Mouse (Mus musculus) midbrain, embryonic 14.5 days (tissue): ENCODE measurements at regions not wholly inside any gene's neighbourhood (a gene's known extent, or its start where the extent isn't known, plus 50 kb on each side); places are given as distances from the start of the nearest gene placed in this dataset.

Source experiments
- ATAC-seq: fragments of 200-750 bp; cut with Nextera tagmentation; 2 replicates; pipeline ENCODE4 v1.8.0; 2017; ENCODE audit warnings: moderate number of reproducible peaks, moderate library complexity; ENCODE audit not compliant: low FRiP score, low TSS enrichment
- DNase-seq: peaks from one replicate; pipeline ENCODE4 v3.0.0-alpha.2; 2015
- H3K27ac ChIP-seq: fragments of 300-500 bp; sonication (generic); replicated peaks from 2 replicates; pipeline ENCODE4 v1.5.1; 2014; ENCODE audit warnings: mild to moderate bottlenecking, low read depth, low read length, moderate library complexity
- H3K27me3 ChIP-seq: fragments of 300-500 bp; sonication (generic); 2 replicates; pipeline ENCODE4 v1.6.1; 2014; ENCODE audit warnings: low read length, control low read depth, mixed read lengths; ENCODE audit not compliant: control insufficient read depth, insufficient read depth
- H3K36me3 ChIP-seq: fragments of 300-500 bp; sonication (generic); 2 replicates; pipeline ENCODE4 v1.6.1; 2014; ENCODE audit warnings: low read length, control low read depth; ENCODE audit not compliant: control insufficient read depth, insufficient read depth
- H3K4me1 ChIP-seq: fragments of 300-500 bp; sonication (generic); 2 replicates; pipeline ENCODE4 v1.6.1; 2014; ENCODE audit warnings: mild to moderate bottlenecking, antibody characterized with exemption, low read length, control low read depth; ENCODE audit not compliant: control insufficient read depth, insufficient read depth
- H3K4me2 ChIP-seq: fragments of 300-500 bp; sonication (generic); 2 replicates; pipeline ENCODE4 v1.6.1; 2014; ENCODE audit warnings: mild to moderate bottlenecking, low read length, moderate library complexity
- H3K4me3 ChIP-seq: fragments of 300-500 bp; sonication (generic); replicated peaks from 2 replicates; pipeline ENCODE4 v1.5.1; 2014; ENCODE audit warnings: low read depth, low read length
- H3K9ac ChIP-seq: fragments of 300-500 bp; sonication (generic); replicated peaks from 2 replicates; pipeline ENCODE4 v1.6.1; 2014; ENCODE audit warnings: mild to moderate bottlenecking, low read length, moderate library complexity
- H3K9me3 ChIP-seq: fragments of 300-500 bp; sonication (generic); 2 replicates; pipeline ENCODE4 v1.6.1; 2016; ENCODE audit warnings: low read length, control low read depth, mixed read lengths; ENCODE audit not compliant: control insufficient read depth
- WGBS: fragments of 180-500 bp; shearing (Covaris S2); extraction: QIAGEN DNeasy Blood & Tissue Kit; methylation state at CpG from one replicate; pipeline ENCODE4 v1.1.7; 2014; 5-methylcytosine and 5-hydroxymethylcytosine counted together

- no peak overlapping the region for H3K4me2 ChIP-seq
- no peak for ATAC-seq
- no peak overlapping the region for H3K4me3 ChIP-seq
- H3K27ac ChIP-seq, result no peak overlapping the region
- no peaks in the 10 kb centered on the region for H3K9me3 ChIP-seq
- H3K9ac ChIP-seq, result no peak overlapping the region
- 56% methylated on average over 15 of the region's 15 CpGs for WGBS
- peak; percentile 51 for DNase-seq
- peaks cover 4% of the 10 kb centered on the region for H3K4me1 ChIP-seq
- H3K36me3 ChIP-seq, result no peaks in the 10 kb centered on the region
- no peaks in the 10 kb centered on the region for H3K27me3 ChIP-seq
Observed at GRCm38 (mm10) chr4:131014301-131015081, 70.3 kb downstream of the Matn1 start.

GRCm38 (mm10) chr4:131015156-131015555, 71.0 kb downstream of the Matn1 start:
- WGBS, result 2% methylated on average over 2 of the region's 2 CpGs
- Histone ChIP-seq H3K4me2 (no peak overlapping the region), H3K27me3 (no peaks in the 10 kb centered on the region), H3K4me1 (peaks cover 4% of the 10 kb centered on the region), H3K27ac (no peak overlapping the region), H3K9me3 (no peaks in the 10 kb centered on the region), H3K4me3 (no peak overlapping the region), H3K9ac (no peak overlapping the region), H3K36me3 (no peaks in the 10 kb centered on the region)
- no peak for ATAC-seq
- DNase-seq, result no peak

DNA sequence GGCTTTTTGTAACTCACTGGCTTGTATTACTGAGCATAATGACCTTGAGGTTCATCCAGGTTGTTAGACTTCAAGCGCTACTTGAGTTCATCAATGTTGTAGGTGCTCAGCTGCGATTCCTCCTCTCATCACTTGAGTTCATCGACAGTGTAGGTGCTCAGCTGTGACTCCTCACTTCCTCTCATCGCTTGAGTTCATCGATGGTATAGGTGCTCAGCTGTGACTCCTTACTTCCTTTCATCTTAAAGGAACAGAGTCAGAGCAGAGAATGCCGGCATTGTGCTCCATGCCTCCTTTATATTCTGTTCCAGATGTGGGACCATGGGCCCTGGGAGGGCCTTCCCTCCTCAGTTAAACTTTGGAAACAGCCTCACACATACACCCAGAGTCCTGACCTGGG, 79.4 kb downstream of the Matn1 start:
- no peak for DNase-seq

DNA sequence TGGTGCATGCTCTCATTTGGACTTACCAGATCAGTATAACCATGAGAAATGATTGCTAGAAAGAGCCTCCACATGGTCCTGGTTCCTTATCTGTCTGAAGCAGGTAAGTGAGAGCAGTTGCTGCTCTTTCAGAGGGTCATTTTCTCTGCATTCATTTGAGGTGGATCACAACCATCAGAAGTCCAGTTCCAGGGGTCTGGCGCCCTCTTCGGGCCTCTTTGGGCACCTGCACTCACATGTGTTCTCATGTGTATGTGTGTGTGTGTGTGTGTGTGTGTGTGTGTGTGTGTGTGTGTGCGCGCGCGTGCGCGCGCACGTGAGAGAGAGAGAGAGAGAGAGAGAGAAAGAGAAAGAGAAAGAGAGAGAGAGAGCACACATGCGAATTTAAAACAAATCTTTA, 92.1 kb downstream of the Matn1 start:
- no peak overlapping the region for H3K9ac ChIP-seq
- H3K4me2 ChIP-seq, result no peak overlapping the region
- peaks cover 8% of the 10 kb centered on the region; the same call in 1 of the 2 replicates for H3K4me1 ChIP-seq
- ATAC-seq, result no peak
- H3K4me3 ChIP-seq, result no peak overlapping the region
- H3K9me3 ChIP-seq, result no peaks in the 10 kb centered on the region
- WGBS, result 84% methylated on average over 11 of the region's 11 CpGs
- no peak overlapping the region for H3K27ac ChIP-seq
- no peaks in the 10 kb centered on the region for H3K27me3 ChIP-seq
- H3K36me3 ChIP-seq, result no peaks in the 10 kb centered on the region
- DNase-seq, result no peak

More for the DNA sequence above, 79.4 kb downstream of the Matn1 start:
- Histone ChIP-seq H3K27me3 (no peaks in the 10 kb centered on the region), H3K9me3 (no peaks in the 10 kb centered on the region), H3K36me3 (no peaks in the 10 kb centered on the region), H3K4me3 (no peak overlapping the region), H3K4me2 (no peak overlapping the region), H3K27ac (no peak overlapping the region), H3K4me1 (no peaks in the 10 kb centered on the region), H3K9ac (no peak overlapping the region)
- 52% methylated on average over 6 of the region's 6 CpGs for WGBS
- no peak for ATAC-seq

GRCm38 (mm10) chr4:131037179-131037578, 93.0 kb downstream of the Matn1 start:
- Histone ChIP-seq H3K9ac (no peak overlapping the region), H3K4me3 (no peak overlapping the region), H3K27me3 (no peaks in the 10 kb centered on the region), H3K4me1 (peaks cover 8% of the 10 kb centered on the region; the same call in 1 of the 2 replicates), H3K9me3 (no peaks in the 10 kb centered on the region), H3K27ac (0 out of 2 replicates have a peak overlapping the region, but pooled peaks have one; percentile 32), H3K4me2 (no peak overlapping the region), H3K36me3 (no peaks in the 10 kb centered on the region)
- 16% methylated on average over 6 of the region's 6 CpGs for WGBS
- peak; percentile 55 for DNase-seq
- ATAC-seq, result no peak

DNA sequence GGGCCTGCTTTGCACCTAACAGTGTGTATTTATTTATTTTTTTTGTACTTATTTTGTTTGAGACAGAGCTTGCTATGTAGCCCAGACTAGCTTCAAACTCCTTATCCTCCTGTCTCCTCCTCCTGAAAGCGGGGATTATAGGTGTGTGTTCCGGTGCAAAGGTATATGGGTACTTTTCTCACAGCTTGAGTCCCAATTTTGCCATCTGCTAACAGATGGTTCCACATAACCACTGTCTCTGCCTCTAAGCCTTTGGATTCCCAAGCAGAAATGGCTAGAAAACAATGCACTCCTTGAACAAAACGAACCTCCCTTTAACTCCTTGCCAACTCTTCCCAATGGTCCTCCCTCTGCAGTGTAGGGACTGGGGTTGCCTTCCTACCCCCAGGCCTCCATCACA, 95.5 kb downstream of the Matn1 start:
- 78% methylated on average over 3 of the region's 3 CpGs for WGBS
- H3K4me1 ChIP-seq, result peaks cover 8% of the 10 kb centered on the region; the same call in 1 of the 2 replicates
- DNase-seq, result no peak
- no peaks in the 10 kb centered on the region for H3K36me3 ChIP-seq
- H3K9ac ChIP-seq, result no peak overlapping the region
- H3K9me3 ChIP-seq, result no peaks in the 10 kb centered on the region
- no peak for ATAC-seq
- H3K27ac ChIP-seq, result no peak overlapping the region
- no peak overlapping the region for H3K4me2 ChIP-seq
- H3K4me3 ChIP-seq, result no peak overlapping the region
- H3K27me3 ChIP-seq, result no peaks in the 10 kb centered on the region

- Histone ChIP-seq H3K27ac (no peak overlapping the region), H3K4me1 (peaks cover 11% of the 10 kb centered on the region; the same call in 1 of the 2 replicates), H3K9me3 (no peaks in the 10 kb centered on the region), H3K4me2 (no peak overlapping the region), H3K9ac (no peak overlapping the region), H3K27me3 (no peaks in the 10 kb centered on the region), H3K4me3 (no peak overlapping the region), H3K36me3 (no peaks in the 10 kb centered on the region)
- 87% methylated on average over 2 of the region's 2 CpGs for WGBS
- ATAC-seq (no peak), DNase-seq (no peak)
Observed at GRCm38 (mm10) chr4:131041210-131041609, 97.0 kb downstream of the Matn1 start.

DNA sequence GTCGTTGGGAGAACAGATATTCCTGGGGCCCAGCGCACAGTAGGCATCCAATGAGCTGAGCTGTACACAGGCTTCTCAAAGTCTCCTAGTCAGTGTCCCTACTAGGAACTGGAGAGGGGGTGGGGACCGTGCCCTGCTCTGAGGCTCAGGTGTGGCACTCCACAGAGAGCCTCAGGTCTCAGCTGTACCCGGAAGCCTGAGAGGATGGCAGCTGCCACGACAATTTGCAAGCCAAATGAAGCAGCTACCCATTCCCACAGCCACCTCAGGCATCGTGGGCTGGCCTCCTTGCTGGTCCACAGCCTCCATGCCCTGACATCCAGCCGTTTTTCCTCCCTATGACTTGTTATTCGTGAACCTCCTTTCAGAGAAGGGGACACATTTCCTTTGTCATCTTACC, 101.9 kb downstream of the Matn1 start:
- H3K9ac ChIP-seq, result no peak overlapping the region; the same call in 1 of the 2 replicates
- ATAC-seq (no peak), DNase-seq (peak; percentile 31)
- no peak overlapping the region for H3K4me3 ChIP-seq
- H3K4me1 ChIP-seq, result 0 out of 2 replicates have a peak, but pooled peaks cover 4% of the 10 kb centered on the region
- H3K27ac ChIP-seq, result no peak overlapping the region
- no peaks in the 10 kb centered on the region for H3K9me3 ChIP-seq
- WGBS, result 31% methylated on average over 8 of the region's 8 CpGs
- no peaks in the 10 kb centered on the region for H3K36me3 ChIP-seq
- no peak overlapping the region for H3K4me2 ChIP-seq
- H3K27me3 ChIP-seq, result no peaks in the 10 kb centered on the region
